Mouse (Mus musculus) G1E (cell line): ENCODE data around the gene Kcnip1.
A peak's percentile ranks its signal among the peaks of the same experiment; 100 is the strongest.

Source experiments
- CTCF ChIP-seq: IDR thresholded peaks from 2 replicates; pipeline ENCODE4 v1.5.1; 2012; ENCODE audit warnings: low read depth, low read length, inconsistent platforms, mixed read lengths
- GATA1 ChIP-seq: IDR thresholded peaks from 2 replicates; pipeline ENCODE4 v1.6.1; 2012; ENCODE audit warnings: borderline replicate concordance, low read length, inconsistent platforms, mixed read lengths
- POLR2AphosphoS5 ChIP-seq: IDR thresholded peaks from 2 replicates; pipeline ENCODE4 v1.6.1; 2012; ENCODE audit warnings: low read depth, low read length, inconsistent platforms; ENCODE audit not compliant: insufficient replicate concordance

GRCm38 (mm10) chr11:33749979-33750378 is 243.0 kb downstream of the Kcnip1 start:
- 0 out of 2 replicates have a peak, but pooled peaks have one; percentile 19 for TF ChIP-seq CTCF
- TF ChIP-seq GATA1: no peak
- no peak for TF ChIP-seq POLR2AphosphoS5
